8 mouse cellular contexts compared by ENCODE assay signal in the genomic region with DNA sequence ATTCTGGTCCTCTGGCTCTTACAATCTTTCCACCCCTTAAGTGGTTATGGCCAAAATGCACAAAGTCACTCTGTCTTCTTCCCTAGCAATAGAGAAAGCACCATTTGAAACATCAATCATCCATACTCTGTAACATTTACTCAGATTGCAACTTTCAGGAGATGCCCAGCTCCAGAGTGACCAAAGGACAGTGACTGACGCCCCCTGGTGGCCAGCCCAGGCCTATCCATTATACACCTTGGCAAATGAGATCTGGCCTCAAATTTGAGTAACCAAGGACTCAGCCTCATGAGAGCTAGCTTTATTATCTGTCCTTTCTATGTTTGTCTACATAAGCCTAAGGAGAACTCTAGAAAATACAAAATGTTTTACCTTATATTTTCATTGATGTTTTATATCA. TPM values are rescaled to one million over a fixed set of nuclear protein-coding genes. Genes with fewer than 3 reads are reported as not detected.
DNase-seq lines count a peak whose midpoint lies in the region; ATAC-seq and TF ChIP-seq lines count a peak whose summit lies in the region.

No protein-coding gene starts in this region.

- no peak overlapping the region for H3K4me3 ChIP-seq in intestine, embryonic 14.5 days (ENCODE audit: low read depth, low read length)
- H3K4me3 ChIP-seq in intestine, embryonic 15.5 days (replicated peaks), result no peak overlapping the region
- H3K4me3 ChIP-seq in bone marrow macrophage, adult 2 months (ENCODE audit: insufficient read depth, low read length), result no peak overlapping the region
- no peak overlapping the region for H3K4me3 ChIP-seq in embryonic fibroblast, embryonic 13.5 days (ENCODE audit: insufficient read depth, low read length)
- H3K4me3 ChIP-seq in hindbrain, embryonic 14.5 days (replicated peaks; ENCODE audit: low read length), result no peak overlapping the region
- no peak overlapping the region for H3K4me3 ChIP-seq in midbrain, embryonic 15.5 days

- WGBS in intestine, embryonic 14.5 days, result 0% methylated on average over 1 of the region's 1 CpGs
- WGBS in intestine, embryonic 15.5 days, result 4% methylated on average over 1 of the region's 1 CpGs
- 0% methylated on average over 1 of the region's 1 CpGs for WGBS in hindbrain, embryonic 14.5 days
- WGBS in midbrain, embryonic 15.5 days, result 0% methylated on average over 1 of the region's 1 CpGs

- ATAC-seq in intestine, embryonic 14.5 days (replicated peaks; ENCODE audit: low FRiP score, low TSS enrichment, low read depth), result no peak
- no peak for ATAC-seq in intestine, embryonic 15.5 days
- ATAC-seq in hindbrain, embryonic 14.5 days (ENCODE audit: low FRiP score), result peak; percentile 46; the same call in 1 of the 2 replicates
- 0 out of 2 replicates have a peak, but pooled peaks have one; percentile 45 for ATAC-seq in midbrain, embryonic 15.5 days (replicated peaks)

- peak; percentile 46; the same call in 1 of the 2 replicates for TF ChIP-seq CTCF in bone marrow macrophage, adult 2 months (IDR thresholded peaks at IDR 0.05; ENCODE audit: low read depth, low read length)
- peak; percentile 33; the same call in 1 of the 2 replicates for TF ChIP-seq CTCF in embryonic fibroblast, embryonic 13.5 days (IDR thresholded peaks at IDR 0.05; ENCODE audit: borderline replicate concordance, insufficient read depth, low read length)

- no peaks in the 10 kb centered on the region for H3K27me3 ChIP-seq in intestine, embryonic 14.5 days (replicated peaks; ENCODE audit: control insufficient read depth, insufficient read depth, low read length)
- no peaks in the 10 kb centered on the region for H3K27me3 ChIP-seq in intestine, embryonic 15.5 days (replicated peaks)
- H3K27me3 ChIP-seq in hindbrain, embryonic 14.5 days (ENCODE audit: control insufficient read depth, insufficient read depth, low read length), result no peaks in the 10 kb centered on the region
- no peaks in the 10 kb centered on the region for H3K27me3 ChIP-seq in midbrain, embryonic 15.5 days (replicated peaks)

- no peak overlapping the region for H3K9ac ChIP-seq in intestine, embryonic 14.5 days (ENCODE audit: low read length)
- no peak overlapping the region for H3K9ac ChIP-seq in intestine, embryonic 15.5 days
- H3K9ac ChIP-seq in hindbrain, embryonic 14.5 days, result no peak overlapping the region
- H3K9ac ChIP-seq in midbrain, embryonic 15.5 days, result no peak overlapping the region

- H3K27ac ChIP-seq in intestine, embryonic 14.5 days (ENCODE audit: low read depth), result no peak overlapping the region
- no peak overlapping the region for H3K27ac ChIP-seq in intestine, embryonic 15.5 days
- no peak overlapping the region for H3K27ac ChIP-seq in bone marrow macrophage, adult 2 months (ENCODE audit: insufficient read depth, low read depth, low read length)
- H3K27ac ChIP-seq in embryonic fibroblast, embryonic 13.5 days (ENCODE audit: insufficient read depth, low read length), result no peak overlapping the region
- no peak overlapping the region for H3K27ac ChIP-seq in hindbrain, embryonic 14.5 days
- H3K27ac ChIP-seq in midbrain, embryonic 15.5 days, result no peak overlapping the region

- TF ChIP-seq POLR2A in bone marrow macrophage, adult 2 months (IDR thresholded peaks at IDR 0.05; ENCODE audit: borderline replicate concordance, low read depth, low read length), result no peak
- no peak for TF ChIP-seq POLR2A in embryonic fibroblast, embryonic 13.5 days (IDR thresholded peaks at IDR 0.05; ENCODE audit: low read depth, low read length)

- no peaks in the 10 kb centered on the region for H3K4me1 ChIP-seq in intestine, embryonic 14.5 days (replicated peaks; ENCODE audit: control insufficient read depth, insufficient read depth, low read length)
- H3K4me1 ChIP-seq in intestine, embryonic 15.5 days (replicated peaks), result no peaks in the 10 kb centered on the region
- H3K4me1 ChIP-seq in bone marrow macrophage, adult 2 months (ENCODE audit: control insufficient read depth, insufficient read depth, low read length), result peaks cover 4% of the 10 kb centered on the region; the same call in 1 of the 2 replicates
- H3K4me1 ChIP-seq in embryonic fibroblast, embryonic 13.5 days (ENCODE audit: control insufficient read depth, insufficient read depth, low read length), result peaks cover 7% of the 10 kb centered on the region; the same call in 1 of the 2 replicates
- no peaks in the 10 kb centered on the region; the same call in 1 of the 2 replicates for H3K4me1 ChIP-seq in hindbrain, embryonic 14.5 days (replicated peaks; ENCODE audit: control insufficient read depth, insufficient read depth, low read length)
- H3K4me1 ChIP-seq in midbrain, embryonic 15.5 days, result no peaks in the 10 kb centered on the region

- H3K4me2 ChIP-seq in intestine, embryonic 14.5 days (ENCODE audit: low read length), result no peak overlapping the region
- no peak overlapping the region for H3K4me2 ChIP-seq in intestine, embryonic 15.5 days (replicated peaks)
- no peak overlapping the region for H3K4me2 ChIP-seq in hindbrain, embryonic 14.5 days (replicated peaks)
- no peak overlapping the region for H3K4me2 ChIP-seq in midbrain, embryonic 15.5 days

- intact Hi-C loops in left cerebral cortex, postnatal 10 days (cut with DNase I), result loop anchor here (5.0 kb wide), 1 partner anchor 130 kb away; no protein-coding TSS in a partner anchor

- H3K36me3 ChIP-seq in intestine, embryonic 14.5 days (ENCODE audit: control insufficient read depth, insufficient read depth, low read length), result no peaks in the 10 kb centered on the region
- no peaks in the 10 kb centered on the region for H3K36me3 ChIP-seq in intestine, embryonic 15.5 days
- no peaks in the 10 kb centered on the region for H3K36me3 ChIP-seq in hindbrain, embryonic 14.5 days (replicated peaks; ENCODE audit: control insufficient read depth, insufficient read depth)
- no peaks in the 10 kb centered on the region for H3K36me3 ChIP-seq in midbrain, embryonic 15.5 days (replicated peaks)

- peak; percentile 63 for DNase-seq in intestine, embryonic 14.5 days (ENCODE audit: low spot score)
- no peak for DNase-seq in hindbrain, embryonic 14.5 days (ENCODE audit: low spot score)
- peak; percentile 13 to 68 for DNase-seq in left cerebral cortex, postnatal 10 days (ENCODE audit: extremely low spot score in 1 of 2, low spot score in 2 of 2)
- peak; percentile 50 for DNase-seq in urinary bladder, postnatal 25 days (ENCODE audit: low spot score)

- no peaks in the 10 kb centered on the region for H3K9me3 ChIP-seq in intestine, embryonic 14.5 days (ENCODE audit: control insufficient read depth, low read length)
- H3K9me3 ChIP-seq in intestine, embryonic 15.5 days, result no peaks in the 10 kb centered on the region
- H3K9me3 ChIP-seq in hindbrain, embryonic 14.5 days (ENCODE audit: control insufficient read depth, low read length), result no peaks in the 10 kb centered on the region
- no peaks in the 10 kb centered on the region for H3K9me3 ChIP-seq in midbrain, embryonic 15.5 days

RNA-seq across cellular contexts. Expression of a gene that starts 44.7 kb away (rescaled TPM):
- polyA plus RNA-seq in intestine, embryonic 14.5 days (2014; fragmentation: Nextera tagmentation; extraction: Ambion mirVana), result 0.82 and 0.95 TPM in 2 replicates
- 0.54 TPM in 2 replicates for polyA plus RNA-seq in intestine, embryonic 15.5 days (2015; fragmentation: Nextera tagmentation; extraction: Ambion mirVana)
- not detected in 2 replicates for polyA plus RNA-seq in bone marrow macrophage, adult 2 months (2012; ENCODE audit: insufficient read depth, insufficient read length, missing spikeins)
- 0.77 and 1.7 TPM in 2 replicates for polyA plus RNA-seq in embryonic fibroblast, embryonic 13.5 days (2011; ENCODE audit: insufficient read length, low read depth, missing spikeins)
- polyA plus RNA-seq in hindbrain, embryonic 14.5 days (2014; fragmentation: Nextera tagmentation; extraction: Ambion mirVana), result 0.98 and 1.3 TPM in 2 replicates
- 1 to 10 TPM; 4.4 to 6.2 TPM for total RNA-seq in left cerebral cortex, postnatal 10 days (2021)
- 0.41 and 0.72 TPM in 2 replicates for polyA plus RNA-seq in midbrain, embryonic 15.5 days (2015; fragmentation: Nextera tagmentation; extraction: Ambion mirVana)

Comparison
In these comparisons a context has a peak if more than half of its experiments do, and no peak if none do; other contexts are left out.
1. ATAC-seq: peak in hindbrain, embryonic 14.5 days (single experiment) and midbrain, embryonic 15.5 days (single experiment); none in intestine, embryonic 14.5 days (single experiment) and intestine, embryonic 15.5 days (single experiment).